Mouse (Mus musculus) liver, embryonic 11.5 days (tissue): ENCODE results near the gene Ncapd2. TPM values are rescaled to one million over a fixed set of nuclear protein-coding genes. Genes with fewer than 3 reads are reported as not detected.

ENCODE experiments used
- ATAC-seq: fragments of 200-750 bp; cut with Nextera tagmentation; replicated peaks from 2 replicates; pipeline ENCODE4 v1.8.0; 2017; ENCODE audit warnings: moderate number of reproducible peaks, mild to moderate bottlenecking, moderate TSS enrichment, moderate library complexity; ENCODE audit not compliant: low FRiP score
- DNase-seq: peaks from one replicate; pipeline ENCODE4 v3.0.0-alpha.2; 2017; ENCODE audit warnings: low spot score
- H3K27ac ChIP-seq: fragments of 300-500 bp; sonication (generic); 2 replicates; pipeline ENCODE4 v1.5.1; 2014; ENCODE audit warnings: mild to moderate bottlenecking, low read depth, low read length, control low read depth
- H3K27me3 ChIP-seq: fragments of 300-500 bp; sonication (generic); replicated peaks from 2 replicates; pipeline ENCODE4 v1.6.1; 2014; ENCODE audit warnings: low read length, mixed read lengths; ENCODE audit not compliant: control insufficient read depth, insufficient read depth
- H3K36me3 ChIP-seq: fragments of 300-500 bp; sonication (generic); 2 replicates; pipeline ENCODE4 v1.6.1; 2014; ENCODE audit warnings: mild to moderate bottlenecking, low read length, moderate library complexity, mixed read lengths; ENCODE audit not compliant: control insufficient read depth, insufficient read depth
- H3K4me1 ChIP-seq: fragments of 300-500 bp; sonication (generic); replicated peaks from 2 replicates; pipeline ENCODE4 v1.6.1; 2014; ENCODE audit warnings: low read length, mixed read lengths; ENCODE audit not compliant: control insufficient read depth, insufficient read depth
- H3K4me2 ChIP-seq: fragments of 300-500 bp; sonication (generic); 2 replicates; pipeline ENCODE4 v1.6.1; 2014; ENCODE audit warnings: mild to moderate bottlenecking, control low read depth, moderate library complexity
- H3K4me3 ChIP-seq: fragments of 300-500 bp; sonication (generic); 2 replicates; pipeline ENCODE4 v1.5.1; 2014; ENCODE audit warnings: low read depth, low read length, control low read depth
- H3K9ac ChIP-seq: fragments of 300-500 bp; sonication (generic); 2 replicates; pipeline ENCODE4 v1.6.1; 2014; ENCODE audit warnings: low read depth, low read length, control low read depth
- H3K9me3 ChIP-seq: fragments of 300-500 bp; sonication (generic); 2 replicates; pipeline ENCODE4 v1.6.1; 2016; ENCODE audit warnings: low read length, inconsistent platforms, mixed read lengths; ENCODE audit not compliant: control insufficient read depth
- WGBS: fragments of 180-500 bp; shearing (Covaris S2); extraction: QIAGEN DNeasy Blood & Tissue Kit; methylation state at CpG from one replicate; pipeline ENCODE4 v1.1.7; 2014; 5-methylcytosine and 5-hydroxymethylcytosine counted together
- polyA plus RNA-seq: library from polyadenylated mRNA; unstranded; fragments of >200 nt; fragmentation: Nextera tagmentation; extraction: Ambion mirVana; gene quantifications from 2 replicates; pipeline ENCODE4 v1.2.1, GENCODE M21; 2014

The Ncapd2 gene
- polyA plus RNA-seq, 1 experiment from 2014 or later, result 158 TPM

DNA sequence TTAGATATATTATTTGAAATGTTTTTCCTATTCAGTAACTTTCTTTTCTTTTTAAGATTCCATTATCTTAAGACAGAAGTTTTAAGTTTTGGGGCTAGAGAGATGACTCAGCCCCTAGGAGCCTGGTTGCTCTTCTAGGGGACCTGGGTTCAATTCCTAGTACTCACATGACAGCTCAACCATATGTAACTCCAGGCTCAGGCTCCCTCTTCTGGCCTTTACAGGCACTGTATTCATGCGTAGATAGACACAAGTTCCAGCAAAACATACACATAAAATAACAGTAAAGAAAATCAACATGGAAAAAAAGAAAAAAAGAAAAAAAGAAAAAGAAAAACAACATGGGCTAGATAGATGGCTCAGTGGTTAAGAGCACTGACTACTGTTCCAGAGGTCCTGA lies 18.9 kb upstream of the Ncapd2 start:
- Histone ChIP-seq H3K9ac (no peak overlapping the region), H3K36me3 (no peaks in the 10 kb centered on the region), H3K27ac (no peak overlapping the region), H3K4me2 (no peak overlapping the region), H3K27me3 (peaks cover 4% of the 10 kb centered on the region; the same call in 1 of the 2 replicates), H3K4me1 (no peaks in the 10 kb centered on the region), H3K9me3 (no peaks in the 10 kb centered on the region), H3K4me3 (no peak overlapping the region)
- no peak for ATAC-seq
- 77% methylated on average over 1 of the region's 1 CpGs for WGBS
- no peak for DNase-seq

DNA sequence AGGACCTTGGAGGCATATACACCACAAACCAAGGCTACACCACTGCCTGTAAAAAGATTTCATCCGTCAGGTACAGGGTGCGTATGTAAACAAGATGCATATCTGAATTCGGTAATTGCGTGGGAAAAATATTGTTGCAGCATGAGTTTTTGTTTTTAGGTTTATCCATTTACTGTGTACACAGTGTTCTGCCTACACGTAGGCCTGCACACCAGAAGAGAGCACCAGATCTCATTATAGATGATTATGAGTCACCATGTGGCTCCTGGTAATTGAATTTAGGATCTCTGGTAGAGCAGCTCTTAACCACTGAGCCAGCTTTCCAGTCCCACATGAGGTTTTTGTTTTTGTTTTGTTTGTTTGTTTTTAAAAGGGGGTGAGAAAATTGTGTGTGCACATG lies 5.7 kb upstream of the Ncapd2 start:
- Histone ChIP-seq H3K4me3 (no peak overlapping the region), H3K36me3 (peaks cover 12% of the 10 kb centered on the region; the same call in 1 of the 2 replicates), H3K4me2 (no peak overlapping the region), H3K9me3 (no peaks in the 10 kb centered on the region), H3K4me1 (no peaks in the 10 kb centered on the region; the same call in 1 of the 2 replicates), H3K27ac (no peak overlapping the region), H3K27me3 (no peaks in the 10 kb centered on the region), H3K9ac (no peak overlapping the region)
- DNase-seq (no peak), ATAC-seq (no peak)
- 85% methylated on average over 5 of the region's 5 CpGs for WGBS

DNA sequence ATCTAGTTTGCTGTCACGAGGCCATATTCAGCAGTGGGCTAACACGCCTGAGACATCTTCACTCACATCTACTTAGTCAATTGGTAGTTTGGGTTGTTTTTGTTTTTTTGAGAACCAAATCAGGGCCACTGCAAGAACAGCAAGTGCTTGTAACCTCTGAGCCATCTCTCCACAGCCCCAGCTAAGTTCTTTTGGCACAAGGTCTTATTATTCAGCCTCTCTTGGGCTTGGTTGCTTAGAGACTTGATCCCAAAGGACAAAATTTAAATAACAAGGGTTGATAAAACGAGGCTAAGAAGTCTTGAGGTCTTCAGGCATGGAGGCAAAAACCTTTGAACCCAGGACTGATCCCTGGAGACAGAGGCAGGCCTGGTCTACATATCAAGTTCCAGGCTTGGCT lies 4.8 kb upstream of the Ncapd2 start:
- no peak for DNase-seq
- WGBS, result 73% methylated on average over 3 of the region's 3 CpGs
- H3K36me3 ChIP-seq, result peaks cover 12% of the 10 kb centered on the region; the same call in 1 of the 2 replicates

DNA sequence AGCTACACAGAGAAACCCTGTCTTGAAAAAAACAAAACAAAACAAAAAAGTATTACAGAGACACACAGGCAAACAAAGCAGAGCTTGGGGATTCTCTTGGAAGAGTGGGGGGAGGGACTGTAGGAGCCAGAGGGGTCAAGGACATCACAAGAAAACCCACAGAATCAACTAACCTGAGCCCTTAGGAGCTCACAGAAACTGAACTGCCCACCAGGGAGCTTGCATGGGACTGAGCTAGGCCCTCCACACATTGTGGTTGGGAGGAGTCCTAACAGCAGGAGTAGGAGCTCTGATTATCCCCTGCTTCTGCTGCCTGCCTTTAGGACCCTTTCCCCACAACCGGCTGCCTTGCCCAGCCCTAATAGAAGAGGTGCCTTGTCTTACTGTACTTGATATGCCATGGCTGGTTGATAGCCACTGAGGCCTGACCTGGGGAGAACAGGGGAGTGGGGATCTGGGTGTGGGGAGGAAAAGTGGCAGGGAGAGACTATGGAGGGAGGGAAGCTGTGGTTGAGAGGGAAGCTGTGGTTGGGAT lies 4.1 kb upstream of the Ncapd2 start:
- Histone ChIP-seq H3K4me1 (no peaks in the 10 kb centered on the region; the same call in 1 of the 2 replicates), H3K9ac (no peak overlapping the region), H3K36me3 (peaks cover 12% of the 10 kb centered on the region; the same call in 1 of the 2 replicates), H3K4me3 (no peak overlapping the region), H3K27ac (no peak overlapping the region), H3K4me2 (no peak overlapping the region), H3K27me3 (no peaks in the 10 kb centered on the region), H3K9me3 (no peaks in the 10 kb centered on the region)
- ATAC-seq (no peak), DNase-seq (no peak)
- WGBS, result 47% methylated on average over 1 of the region's 1 CpGs

More for the DNA sequence above, 4.8 kb upstream of the Ncapd2 start:
- Histone ChIP-seq H3K27ac (no peak overlapping the region), H3K4me3 (no peak overlapping the region), H3K4me1 (no peaks in the 10 kb centered on the region; the same call in 1 of the 2 replicates), H3K27me3 (no peaks in the 10 kb centered on the region), H3K9me3 (no peaks in the 10 kb centered on the region), H3K9ac (no peak overlapping the region), H3K4me2 (no peak overlapping the region)
- ATAC-seq, result no peak

DNA sequence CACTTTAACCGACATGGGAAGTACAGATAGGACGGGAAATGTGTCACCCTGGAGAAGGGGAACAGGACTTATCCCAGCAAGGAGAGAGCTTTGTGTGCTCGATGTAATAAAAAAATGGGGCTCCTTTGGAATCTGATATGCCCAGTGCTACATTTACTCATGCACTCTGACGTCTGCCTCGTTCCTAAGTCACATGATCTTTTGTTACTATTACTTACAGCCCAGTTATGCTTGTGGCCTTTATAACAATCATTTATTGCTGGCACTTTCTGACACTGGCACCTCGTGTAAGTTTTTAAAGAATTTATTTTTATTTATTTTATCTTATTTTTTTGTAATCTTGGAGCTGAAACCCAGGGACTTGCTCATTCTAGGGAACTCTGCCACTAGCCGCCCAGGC lies 1.9 kb upstream of the Ncapd2 start:
- ATAC-seq (no peak), DNase-seq (no peak)
- Histone ChIP-seq H3K36me3 (peaks cover 26% of the 10 kb centered on the region), H3K4me2 (peak overlapping the region; percentile 86), H3K9ac (no peak overlapping the region; the same call in 1 of the 2 replicates), H3K27ac (no peak overlapping the region), H3K4me1 (peaks cover 3% of the 10 kb centered on the region; the same call in 1 of the 2 replicates), H3K4me3 (peak overlapping the region; percentile 75), H3K9me3 (no peaks in the 10 kb centered on the region), H3K27me3 (no peaks in the 10 kb centered on the region)
- WGBS, result 47% methylated on average over 7 of the region's 7 CpGs

DNA sequence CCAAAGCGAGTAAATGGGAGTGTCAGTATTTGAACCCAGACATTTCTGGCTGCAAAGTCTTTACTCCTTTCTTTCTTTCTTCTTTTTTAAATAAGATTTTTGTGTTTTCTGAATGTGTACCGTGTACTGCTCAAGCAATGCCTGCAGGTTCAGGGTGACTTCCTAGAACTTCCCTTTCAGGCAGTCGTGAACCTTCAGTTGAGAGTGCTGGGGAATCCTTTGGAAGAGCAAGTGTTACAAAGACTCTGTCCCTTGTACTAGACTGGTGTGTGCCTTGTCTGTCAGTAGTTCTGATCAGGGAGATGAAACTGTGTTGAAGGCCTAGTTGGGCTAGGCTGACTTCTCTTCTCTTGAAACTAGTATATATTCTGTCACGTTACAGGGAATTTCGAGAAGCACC lies 1.3 kb upstream of the Ncapd2 start:
- Histone ChIP-seq H3K9me3 (no peaks in the 10 kb centered on the region), H3K4me2 (peak overlapping the region; percentile 86), H3K4me1 (peaks cover 3% of the 10 kb centered on the region; the same call in 1 of the 2 replicates), H3K36me3 (peaks cover 31% of the 10 kb centered on the region), H3K27ac (peak overlapping the region; percentile 100), H3K4me3 (peak overlapping the region; percentile 75), H3K27me3 (no peaks in the 10 kb centered on the region), H3K9ac (peak overlapping the region; percentile 93)
- ATAC-seq (no peak), DNase-seq (no peak)
- 27% methylated on average over 5 of the region's 5 CpGs for WGBS

DNA sequence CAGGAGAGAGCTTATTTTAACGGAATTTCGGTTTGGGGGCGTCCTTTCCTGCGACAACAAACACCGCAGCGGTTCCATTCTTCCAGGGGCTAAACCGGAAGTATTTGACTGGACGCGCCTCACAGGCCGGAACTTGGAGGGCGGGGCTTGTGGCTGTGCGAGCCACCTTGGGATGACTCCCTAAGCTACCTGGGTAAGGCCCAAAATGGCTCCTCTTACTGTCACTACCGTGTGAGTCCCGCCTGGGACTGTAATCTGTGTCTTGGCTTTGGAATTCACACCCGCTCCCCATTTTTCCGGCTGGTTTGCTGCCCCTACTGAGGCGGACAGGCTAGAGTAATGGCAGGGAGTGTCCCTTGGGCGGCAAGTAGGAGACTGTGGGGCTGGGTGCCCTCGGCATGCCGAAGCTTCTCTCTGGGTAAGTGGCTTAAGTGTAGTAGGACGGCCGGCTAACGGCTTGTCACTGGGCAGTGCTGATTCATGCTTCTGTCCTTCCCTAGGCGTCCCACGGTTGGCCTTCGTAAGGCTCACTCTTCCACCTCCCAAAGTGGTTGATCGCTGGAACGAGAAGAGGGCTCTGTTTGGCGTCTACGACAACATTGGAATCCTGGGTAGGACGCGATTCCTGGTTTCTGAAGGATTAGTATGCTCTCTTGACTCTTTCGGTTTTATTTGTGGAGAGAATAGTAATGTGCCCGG lies 664 bp upstream of the Ncapd2 start:
- H3K27me3 ChIP-seq, result no peaks in the 10 kb centered on the region
- H3K4me2 ChIP-seq, result peak overlapping the region; percentile 86
- WGBS, result under 1% methylated on average over 34 of the region's 34 CpGs
- peaks cover 38% of the 10 kb centered on the region for H3K36me3 ChIP-seq
- peak overlapping the region; percentile 93 for H3K9ac ChIP-seq
- peak; percentile 90 for DNase-seq
- peak; percentile 90 for ATAC-seq
- H3K4me1 ChIP-seq, result peaks cover 3% of the 10 kb centered on the region; the same call in 1 of the 2 replicates
- H3K4me3 ChIP-seq, result peak overlapping the region; percentile 75
- no peaks in the 10 kb centered on the region for H3K9me3 ChIP-seq
- peak overlapping the region; percentile 100 for H3K27ac ChIP-seq

DNA sequence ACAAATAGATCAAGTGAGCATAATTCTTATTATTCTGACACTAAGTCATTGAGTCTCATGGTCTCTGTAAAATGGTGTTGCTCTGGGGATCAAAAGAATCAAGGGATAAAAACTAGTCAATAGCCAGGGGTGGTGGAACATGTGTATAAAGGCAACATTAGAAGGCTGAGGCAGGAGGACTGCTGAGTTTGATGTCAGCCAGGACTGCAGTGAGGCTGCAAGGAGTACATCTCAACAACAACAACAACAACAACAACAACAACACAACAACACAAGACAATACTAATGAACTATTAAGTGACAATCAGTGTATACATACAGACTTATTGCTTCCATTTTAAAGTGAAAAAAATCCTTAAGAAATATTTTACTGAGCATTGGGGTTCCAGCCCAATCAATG lies 685 bp downstream of the Ncapd2 start:
- peak overlapping the region; percentile 73 for H3K4me2 ChIP-seq
- ATAC-seq (no peak), DNase-seq (no peak)
- peak overlapping the region; percentile 75 for H3K4me3 ChIP-seq
- H3K27ac ChIP-seq, result peak overlapping the region; percentile 100
- H3K9me3 ChIP-seq, result no peaks in the 10 kb centered on the region
- peaks cover 51% of the 10 kb centered on the region for H3K36me3 ChIP-seq
- peaks cover 3% of the 10 kb centered on the region; the same call in 1 of the 2 replicates for H3K4me1 ChIP-seq
- H3K27me3 ChIP-seq, result no peaks in the 10 kb centered on the region
- H3K9ac ChIP-seq, result peak overlapping the region; percentile 91

DNA sequence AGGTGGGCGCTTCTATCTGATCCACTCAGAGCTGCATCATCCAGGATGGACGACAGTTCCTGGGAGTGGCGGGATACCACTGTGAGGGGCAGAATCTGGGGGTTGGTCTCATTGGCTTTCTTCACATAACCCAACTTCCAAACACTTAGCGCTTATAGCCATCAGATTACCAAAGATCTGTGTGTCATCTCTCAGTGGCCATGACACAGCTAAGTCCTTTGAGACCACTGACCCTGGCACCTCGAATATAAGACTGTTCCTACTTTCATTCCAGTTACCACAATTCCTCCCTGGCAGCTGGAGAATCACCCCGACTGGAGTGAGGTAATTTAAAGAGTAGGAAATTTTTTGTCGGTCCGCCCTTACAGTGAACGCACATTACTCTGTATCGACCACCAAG lies 5.3 kb downstream of the Ncapd2 start:
- H3K27me3 ChIP-seq, result no peaks in the 10 kb centered on the region
- no peaks in the 10 kb centered on the region for H3K9me3 ChIP-seq
- H3K4me1 ChIP-seq, result peaks cover 3% of the 10 kb centered on the region; the same call in 1 of the 2 replicates
- 94% methylated on average over 10 of the region's 10 CpGs for WGBS
- no peak for ATAC-seq
- peaks cover 78% of the 10 kb centered on the region for H3K36me3 ChIP-seq
- no peak overlapping the region for H3K4me2 ChIP-seq
- no peak overlapping the region for H3K27ac ChIP-seq
- no peak overlapping the region for H3K4me3 ChIP-seq
- DNase-seq, result no peak
- no peak overlapping the region for H3K9ac ChIP-seq
